Mouse (Mus musculus) left cerebral cortex, postnatal 10 days (tissue): ENCODE results near the gene Inhbb. TPM values are rescaled to one million over a fixed set of nuclear protein-coding genes. Genes with fewer than 3 reads are reported as not detected.

Source experiments
- DNase-seq, 2 experiments: peaks; one replicate each; pipeline ENCODE4 v3.0.0; 2021 to 2022; ENCODE audit warnings: low spot score in 2 of 2, mixed read lengths in 1 of 2; ENCODE audit errors: extremely low spot score in 1 of 2
- intact Hi-C: fragments of 180-260 bp; cut with DNase I; formaldehyde crosslinking; loops from one replicate; pipeline ENCODE4 v1.15.1; 2025
- total RNA-seq, 2 experiments: library from RNA; stranded (reverse); gene quantifications; 2 replicates each; pipeline ENCODE4 v1.2.3; 2021

Gene Inhbb
- total RNA-seq, 2 experiments from 2014 or later = 7.9 to 8.8 TPM

DNA sequence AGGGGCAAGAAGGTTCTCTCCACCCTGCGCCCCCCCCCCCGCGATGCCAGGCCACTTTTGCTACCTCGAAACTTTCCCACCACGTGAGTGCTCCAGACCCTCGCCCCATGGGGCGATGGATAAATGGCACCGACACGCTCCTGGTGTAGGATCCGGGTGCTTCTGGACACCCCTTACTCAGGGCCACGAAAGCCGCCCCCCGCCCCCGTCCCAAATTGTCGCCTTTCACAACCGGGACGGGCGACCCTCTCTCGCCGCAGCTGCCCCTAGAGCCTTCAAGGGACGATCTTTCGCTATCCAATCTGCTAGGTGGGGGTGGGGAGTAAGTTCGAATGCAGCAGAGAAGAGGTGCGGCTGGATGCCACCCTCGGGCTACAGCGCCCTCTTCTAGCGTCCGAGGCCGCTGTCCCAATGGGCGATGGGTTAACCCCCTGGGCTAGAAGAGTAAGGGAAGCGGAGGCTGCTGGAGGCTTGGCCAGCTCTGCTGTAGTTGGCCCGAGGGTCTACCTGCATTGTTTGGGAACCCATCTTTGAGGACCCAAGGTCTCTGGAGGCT lies 490 bp upstream of the Inhbb start:
- intact Hi-C loops = loop anchor here (2.0 to 10.0 kb wide), 2 partner anchors 168 to 328 kb away; no protein-coding TSS in a partner anchor
- DNase-seq = no peak

DNA sequence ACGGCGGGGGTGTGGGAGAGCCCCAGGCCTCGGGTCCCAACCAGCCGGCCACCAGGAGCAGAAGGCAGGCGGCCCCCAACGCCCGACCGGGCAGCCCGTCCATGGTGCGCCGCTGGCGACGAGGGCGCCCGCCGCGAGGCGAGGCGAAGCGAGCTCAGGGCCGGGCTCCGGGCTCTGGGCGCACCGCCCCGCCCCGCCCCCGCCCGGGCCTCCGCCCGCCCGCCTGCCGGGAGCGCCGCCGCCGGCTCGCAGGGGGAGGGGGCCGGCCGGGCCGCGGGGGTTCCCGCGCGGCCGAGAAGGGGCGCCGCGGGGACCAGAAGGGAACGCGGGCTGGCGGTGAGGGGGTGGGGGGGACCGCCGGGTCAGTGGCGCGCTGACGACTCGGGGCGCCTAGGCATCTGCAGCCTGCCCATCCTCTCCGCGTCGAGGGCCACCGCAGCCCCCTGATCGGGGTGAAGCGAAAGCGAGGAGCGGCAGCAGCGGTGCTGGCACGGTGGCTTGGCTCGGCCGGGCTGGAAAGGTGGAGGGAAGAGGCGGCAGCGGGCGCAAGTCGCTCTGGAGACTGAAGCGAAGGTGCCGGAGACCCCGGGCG lies 968 bp downstream of the Inhbb start:
- intact Hi-C loops = loop anchor here (10.0 kb wide), 1 partner anchor 166 kb away; no protein-coding TSS in a partner anchor
- peak in 1 of 2 experiments; percentile 56 for DNase-seq

DNA sequence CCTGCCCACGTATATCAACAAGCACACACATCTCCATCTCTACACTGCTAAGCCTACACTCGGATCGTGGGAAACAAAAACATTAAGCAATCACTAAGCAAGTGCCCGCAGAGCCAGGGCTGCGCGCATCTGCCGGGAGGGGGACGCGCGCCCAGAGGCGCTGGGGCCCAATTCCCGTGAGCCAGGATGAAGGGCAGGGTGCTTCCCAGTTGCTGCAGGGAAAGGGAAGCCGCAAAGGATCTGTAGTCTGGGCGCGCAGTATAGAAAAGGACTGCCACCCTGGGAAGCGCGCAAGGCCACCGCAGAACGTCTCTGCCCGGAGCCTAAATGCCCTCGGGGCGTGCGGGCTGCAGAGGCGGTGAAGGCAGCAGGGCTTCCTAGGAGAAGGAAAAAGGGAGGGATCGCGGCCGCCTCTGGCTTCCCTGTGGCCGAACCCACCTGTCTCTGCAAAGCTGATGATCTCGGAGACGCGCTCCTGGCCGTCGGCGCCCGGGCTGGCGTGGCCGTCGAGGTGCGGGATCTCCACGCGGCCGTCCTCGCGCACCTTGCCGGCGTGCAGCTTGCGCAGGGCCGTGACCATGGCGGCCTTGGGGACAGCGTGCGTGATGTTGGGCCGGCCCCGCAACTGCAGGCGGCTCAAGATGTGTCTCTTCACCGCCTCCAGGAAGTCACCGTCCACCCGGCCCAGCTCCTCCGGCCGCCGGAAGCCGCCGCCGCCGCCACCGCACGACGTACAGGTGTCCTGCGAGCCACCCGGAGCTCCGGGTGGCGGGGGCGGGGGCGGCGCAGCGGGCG lies 1.7 kb downstream of the Inhbb start:
- no peak for DNase-seq
- intact Hi-C loops = loop anchor here (10.0 kb wide), 1 partner anchor 166 kb away; no protein-coding TSS in a partner anchor

DNA sequence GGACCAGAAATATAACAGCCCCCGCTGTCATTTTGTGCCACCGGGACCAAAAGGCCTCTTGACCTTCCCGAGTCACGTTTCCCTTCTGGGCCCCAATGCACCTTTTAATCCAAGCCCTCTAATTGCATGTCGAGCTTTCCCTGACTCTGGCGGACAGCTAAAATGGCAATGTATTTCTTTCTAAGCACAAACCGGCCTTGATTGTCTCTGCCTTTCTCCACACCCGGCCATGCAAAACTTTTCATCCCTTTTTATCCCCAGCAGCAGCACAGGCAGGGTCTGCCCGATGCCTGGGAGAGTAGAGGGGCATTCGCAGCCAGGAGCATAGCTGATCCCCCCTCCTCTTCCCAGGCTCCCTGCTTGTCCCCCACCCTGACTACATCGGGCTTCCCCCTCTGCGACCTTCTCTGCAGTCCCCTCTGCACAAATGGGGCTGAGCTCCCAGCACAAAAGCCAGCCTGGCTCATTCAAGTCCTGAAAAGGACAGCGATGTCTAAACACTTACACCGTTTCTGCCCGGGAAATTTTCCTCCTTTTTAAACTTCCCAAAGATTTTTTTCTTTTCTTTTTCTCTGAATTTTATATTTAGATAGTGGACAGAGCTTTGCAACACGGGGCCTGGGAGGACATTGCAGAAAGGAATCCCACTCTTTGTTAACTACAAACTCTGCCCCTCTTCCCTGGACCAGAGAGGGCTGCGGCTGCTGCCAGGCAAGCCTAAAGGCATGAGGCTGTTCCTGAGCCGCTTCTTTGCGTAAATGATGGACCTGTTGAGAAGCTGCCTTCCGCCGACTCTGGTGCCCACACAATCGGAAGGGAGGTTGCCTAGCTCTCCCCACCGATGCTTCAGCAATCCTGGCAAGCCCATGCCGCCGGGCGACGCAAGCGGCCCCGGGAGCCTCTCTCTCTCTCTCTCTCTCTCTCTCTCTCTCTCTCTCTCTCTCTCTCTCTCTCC lies 2.6 kb downstream of the Inhbb start:
- peak in 1 of 2 experiments; percentile 51 for DNase-seq
- intact Hi-C loops = loop anchor here (10.0 kb wide), 1 partner anchor 165 kb away; no protein-coding TSS in a partner anchor

DNA sequence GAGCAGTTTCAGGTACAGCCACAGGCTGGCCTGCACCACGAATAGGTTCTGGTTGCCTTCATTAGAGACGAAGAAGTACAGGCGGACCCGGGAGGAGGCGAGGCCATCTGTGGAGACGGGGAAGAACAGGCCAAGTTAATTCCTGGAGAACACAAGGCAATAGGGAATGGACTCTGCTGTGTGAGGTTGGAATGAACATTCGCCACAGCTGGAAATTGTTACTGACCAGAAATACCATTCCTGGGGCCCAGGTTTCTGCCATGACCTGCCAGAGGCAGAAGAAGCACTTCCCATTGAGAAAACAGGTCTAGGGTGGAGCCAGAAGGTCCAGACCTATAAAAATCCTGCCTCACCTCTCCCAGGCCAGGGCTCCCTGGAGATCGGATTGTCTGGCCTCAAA lies 4.1 kb downstream of the Inhbb start:
- intact Hi-C loops = no loop called here
- DNase-seq = no peak

DNA sequence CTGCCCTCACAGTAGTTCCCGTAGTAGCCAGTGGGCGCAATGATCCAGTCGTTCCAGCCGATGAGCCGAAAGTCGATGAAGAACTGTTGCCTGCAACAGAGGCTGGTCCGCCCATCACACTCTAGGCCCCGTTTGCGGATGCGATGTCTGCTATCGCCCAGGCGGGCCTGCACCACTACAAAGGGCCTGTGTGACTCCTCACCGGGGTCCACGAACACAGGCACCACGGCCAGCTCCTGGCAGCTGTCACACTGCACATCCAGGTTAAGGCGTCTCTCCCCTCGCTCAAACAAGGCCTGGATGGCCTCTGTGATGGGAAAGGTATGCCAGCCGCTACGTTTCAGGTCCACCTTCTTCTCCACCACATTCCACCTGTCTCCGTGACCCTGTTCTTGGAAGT lies 4.5 kb downstream of the Inhbb start:
- no peak for DNase-seq
- intact Hi-C loops = no loop called here

DNA sequence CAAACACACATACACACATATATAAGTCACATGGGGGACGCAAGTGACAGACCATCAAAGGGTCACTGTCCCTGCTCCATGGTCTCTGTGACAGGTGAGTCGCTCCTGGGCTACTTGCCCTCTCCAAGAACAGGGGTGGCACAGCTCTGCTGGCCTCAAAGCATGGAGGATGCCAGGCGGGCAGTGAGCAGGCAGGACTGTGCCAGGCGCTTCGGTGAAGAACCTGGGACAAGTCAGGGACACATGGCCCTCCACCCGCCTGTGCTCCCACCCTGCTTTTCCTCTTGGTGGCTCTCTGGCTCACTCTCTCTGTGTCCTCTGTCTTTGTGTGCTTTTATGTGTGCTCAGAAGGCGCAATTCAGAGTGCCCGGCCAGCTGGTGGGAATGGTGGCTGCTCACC lies 5.4 kb downstream of the Inhbb start:
- intact Hi-C loops = no loop called here
- DNase-seq = no peak

DNA sequence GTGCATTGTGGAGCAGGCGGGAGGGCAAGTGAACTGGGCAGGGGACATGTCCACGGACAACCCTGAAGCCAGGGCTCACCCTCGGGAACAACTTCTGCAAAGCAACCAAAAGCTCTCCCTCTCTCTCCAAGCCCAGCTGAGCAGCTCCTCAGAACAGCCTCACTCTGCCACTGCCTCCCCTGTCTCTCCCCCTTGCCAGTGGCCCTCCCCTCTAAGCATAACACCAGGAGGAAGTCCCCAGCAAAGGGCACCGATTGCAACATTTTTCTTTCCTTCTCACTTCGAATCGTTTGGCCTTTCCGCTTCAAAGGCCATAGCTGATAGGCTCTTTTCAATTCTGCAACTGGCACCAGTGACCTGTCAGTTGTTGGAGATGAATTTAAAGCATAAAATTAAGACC lies 5.9 kb downstream of the Inhbb start:
- no peak for DNase-seq
- intact Hi-C loops = no loop called here

DNA sequence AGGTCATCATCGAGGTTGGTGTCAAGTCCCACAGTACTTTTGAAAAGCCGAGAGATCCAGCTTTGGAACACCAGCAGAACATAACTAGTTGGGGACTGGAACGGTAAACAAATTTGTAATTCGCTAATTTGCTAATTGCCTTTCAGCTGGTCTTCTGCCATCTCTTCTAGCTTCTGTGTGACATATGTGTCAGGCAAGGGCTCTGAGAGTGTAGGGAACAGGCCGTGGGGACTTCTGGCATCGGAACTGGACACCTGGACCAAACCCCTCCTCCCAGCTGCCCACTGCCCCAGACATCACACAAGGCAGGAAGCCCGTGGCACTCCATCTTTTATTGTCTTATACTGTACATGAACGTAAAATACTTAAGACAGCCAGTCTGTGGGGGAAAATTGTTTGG lies 6.9 kb downstream of the Inhbb start:
- no peak for DNase-seq
- intact Hi-C loops = no loop called here

DNA sequence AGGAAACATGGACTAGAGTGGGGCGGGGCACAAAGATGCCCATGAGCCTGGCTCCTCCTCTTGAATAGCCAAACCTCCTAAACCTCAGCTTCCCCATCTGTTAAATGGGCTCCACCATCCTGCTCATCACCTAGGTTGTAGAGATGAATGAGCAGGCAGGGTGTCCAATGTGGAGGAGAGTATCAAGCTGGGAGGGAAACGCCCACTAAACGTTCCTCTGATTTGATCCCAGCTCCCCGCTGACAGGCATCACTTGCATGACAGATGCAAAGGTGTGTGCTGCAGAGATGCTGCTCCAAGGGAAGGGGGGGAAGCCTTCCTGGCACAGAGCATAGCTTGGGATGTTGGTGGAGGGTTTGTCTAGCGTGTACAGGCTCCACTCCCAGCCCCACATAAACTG lies 11.4 kb downstream of the Inhbb start:
- no peak for DNase-seq
- intact Hi-C loops = no loop called here

DNA sequence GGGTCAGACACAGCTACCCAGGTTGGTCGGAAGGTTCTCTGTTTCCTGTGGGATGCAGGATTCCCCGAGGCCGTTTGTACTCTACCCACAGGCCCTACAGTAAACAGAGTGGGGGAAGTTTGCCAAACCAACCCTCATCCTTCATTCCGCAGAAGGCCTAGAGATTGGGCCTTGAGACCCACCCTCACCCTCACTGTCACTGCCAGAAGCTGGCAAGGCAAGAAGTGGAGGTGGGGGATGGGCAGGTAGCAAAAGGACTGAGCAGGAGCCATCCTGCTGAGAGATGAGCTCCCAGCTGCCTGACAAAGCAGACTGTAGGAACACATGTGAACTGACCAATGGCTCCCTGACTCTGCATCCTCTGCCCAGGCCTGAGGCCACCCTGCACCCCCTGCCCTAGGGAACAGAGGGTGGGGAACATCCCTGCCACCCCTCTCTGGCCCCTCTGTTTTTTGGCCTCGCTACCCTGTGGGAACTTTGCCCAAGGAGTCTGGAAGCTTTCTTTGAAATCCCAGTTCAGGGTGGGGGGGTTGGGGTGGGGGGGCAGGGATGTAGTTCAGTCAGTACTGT lies 12.4 kb downstream of the Inhbb start:
- intact Hi-C loops = no loop called here

DNA sequence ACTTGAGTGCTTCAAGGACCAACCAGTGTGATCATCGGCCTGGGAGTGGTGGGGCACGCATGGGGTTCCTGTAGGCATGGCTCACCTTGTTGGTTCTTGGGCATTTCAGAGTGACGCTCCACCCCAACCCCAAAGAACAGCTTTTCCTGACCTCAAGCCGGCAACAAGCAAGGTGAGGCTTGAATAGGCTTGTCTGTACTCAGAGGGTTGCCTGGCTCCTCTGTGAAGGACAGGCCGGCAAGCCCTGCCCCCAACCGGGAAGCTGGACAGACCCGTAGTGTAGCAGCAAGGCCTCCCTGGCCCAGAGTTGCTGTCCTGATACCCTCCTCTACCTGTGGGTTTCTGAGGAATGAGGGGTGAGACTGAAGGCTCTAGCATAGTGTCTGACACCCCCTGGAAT lies 12.9 kb downstream of the Inhbb start:
- intact Hi-C loops = no loop called here
- DNase-seq = no peak

More for the DNA sequence above, 12.4 kb downstream of the Inhbb start:
- no peak for DNase-seq

DNA sequence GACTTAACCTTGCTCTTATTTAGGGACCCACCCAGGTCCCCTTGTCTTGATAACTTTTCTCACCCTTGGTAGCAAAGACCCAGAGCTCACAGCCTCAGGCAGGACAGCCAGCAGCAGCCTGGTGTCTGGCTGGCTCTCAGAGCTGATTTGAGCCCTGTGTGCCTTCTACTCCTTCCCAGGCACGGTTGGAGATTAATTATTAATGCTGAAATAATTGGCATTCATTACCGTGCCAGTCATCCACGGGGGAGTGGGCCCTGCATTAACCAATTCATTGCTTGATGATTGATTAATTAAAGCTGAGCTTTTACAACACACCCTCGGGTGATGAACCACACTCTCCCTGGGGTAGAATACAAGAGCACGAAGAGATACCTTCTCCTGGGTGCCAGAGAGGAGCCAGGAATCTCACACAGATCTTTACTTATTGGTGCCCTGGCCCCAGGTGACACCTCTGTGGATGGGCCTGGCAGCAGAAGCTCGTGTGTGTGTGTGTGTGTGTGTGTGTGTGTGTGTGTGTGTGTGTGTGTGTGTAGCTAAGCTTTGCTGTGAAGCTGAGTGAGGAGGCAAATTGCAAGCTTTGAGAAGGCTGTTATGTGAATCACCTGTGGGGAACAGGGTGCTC lies 14.2 kb downstream of the Inhbb start:
- intact Hi-C loops = no loop called here

DNA sequence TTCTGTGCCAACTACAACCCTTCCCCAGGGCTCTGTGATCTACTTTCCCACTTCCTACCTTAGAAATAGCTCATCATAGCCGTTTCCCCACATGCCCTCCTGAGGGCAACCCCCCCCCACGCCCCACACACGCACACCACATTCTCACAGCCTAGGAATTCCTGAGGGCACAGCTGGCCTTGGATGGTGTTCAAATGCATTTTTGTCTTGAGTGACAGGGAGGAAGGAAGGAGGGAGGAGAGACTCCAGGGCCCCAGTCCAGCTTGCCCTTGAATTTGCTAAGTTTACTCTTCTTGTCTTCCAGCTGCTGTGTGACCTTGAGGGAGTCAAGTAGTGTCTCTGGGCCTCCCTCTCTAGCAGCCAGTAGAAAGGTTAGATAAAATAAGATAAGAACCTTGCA lies 17.2 kb downstream of the Inhbb start:
- DNase-seq = no peak
- intact Hi-C loops = no loop called here

More for the DNA sequence above, 14.2 kb downstream of the Inhbb start:
- no peak for DNase-seq

DNA sequence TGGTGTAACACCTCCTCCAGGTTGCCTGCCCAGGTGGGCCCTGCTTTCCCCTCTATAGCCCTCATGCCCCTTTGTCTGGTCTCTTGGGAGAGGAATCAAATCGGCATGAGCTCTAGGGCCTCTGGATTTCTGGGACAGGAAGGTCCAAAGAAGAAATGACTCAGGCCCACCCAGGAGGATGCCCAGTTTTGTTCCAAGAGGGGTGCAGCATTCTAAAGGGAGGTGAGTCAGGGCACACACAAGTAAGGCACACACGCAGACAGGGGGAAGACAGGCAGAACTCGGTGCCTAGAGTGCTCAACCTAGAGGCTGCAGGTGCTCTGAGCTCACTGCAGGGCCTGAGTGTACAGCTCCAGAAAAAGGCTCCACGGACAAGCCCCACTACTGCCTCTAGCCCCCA lies 17.7 kb downstream of the Inhbb start:
- intact Hi-C loops = no loop called here
- no peak for DNase-seq

DNA sequence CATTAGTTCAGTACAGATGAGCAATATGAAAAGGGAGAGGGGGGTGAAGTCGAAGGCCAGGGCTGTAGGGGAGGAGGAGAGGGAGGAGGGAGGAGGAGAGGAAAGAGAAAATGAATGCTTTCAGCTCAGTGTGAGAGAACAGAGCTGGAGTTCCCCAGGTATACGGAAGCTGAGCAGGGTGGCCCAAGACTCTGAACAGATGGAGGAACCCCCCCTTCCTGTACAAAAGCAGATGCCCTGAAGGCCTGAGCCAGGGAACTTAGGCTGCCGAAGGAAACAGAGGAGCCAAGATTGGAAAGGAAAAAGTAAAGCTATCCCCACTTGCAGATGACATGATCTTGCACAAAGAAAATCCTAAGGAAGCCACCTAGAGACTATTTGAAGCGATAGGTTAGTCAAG lies 20.8 kb downstream of the Inhbb start:
- intact Hi-C loops = no loop called here
- no peak for DNase-seq

DNA sequence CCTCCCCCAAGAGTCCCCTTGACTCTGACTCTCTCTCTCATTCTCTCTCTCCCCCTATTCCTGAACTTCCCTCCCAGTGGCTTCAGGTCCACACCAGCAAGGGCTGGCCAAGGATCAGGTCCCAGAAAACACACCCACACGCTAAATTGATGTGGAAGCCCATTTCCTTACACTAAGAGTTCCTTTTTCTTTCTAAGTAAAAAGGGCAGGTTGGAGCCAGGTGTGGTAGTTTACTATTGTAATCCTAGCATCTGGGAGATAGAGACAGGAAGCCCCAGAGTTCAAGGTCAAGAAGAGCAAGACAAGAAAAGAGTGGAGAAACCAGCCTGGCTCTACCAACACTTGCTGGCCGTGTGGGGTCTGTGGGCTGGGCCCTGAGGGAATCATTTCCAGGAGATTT lies 23.4 kb downstream of the Inhbb start:
- no peak for DNase-seq
- intact Hi-C loops = no loop called here

DNA sequence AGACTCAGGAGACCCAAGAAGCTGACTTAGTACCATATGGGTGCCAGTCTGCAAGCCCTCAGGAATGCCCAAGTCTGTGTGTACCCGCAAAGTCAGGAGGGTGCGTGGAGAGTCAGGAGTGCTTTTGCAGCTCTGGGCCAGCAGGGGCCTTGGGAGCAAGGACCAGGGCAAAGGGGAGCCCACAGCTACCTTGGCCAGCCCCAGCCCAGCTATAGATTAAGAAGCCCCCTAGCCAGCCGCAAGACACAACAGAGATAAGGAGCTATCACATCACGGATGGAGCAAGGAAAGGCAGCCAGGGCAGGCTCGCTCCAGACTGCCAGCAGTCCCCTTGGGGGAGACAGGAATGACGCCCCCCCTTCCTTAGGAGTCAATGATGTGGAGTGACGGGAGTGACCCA lies 24.2 kb downstream of the Inhbb start:
- no peak for DNase-seq
- intact Hi-C loops = no loop called here
